Mouse (Mus musculus): Measurements from ENCODE around the gene Slc22a23. TPM values are rescaled to one million over a fixed set of nuclear protein-coding genes. Genes with fewer than 3 reads are reported as not detected.

Gene Slc22a23
- polyA plus RNA-seq, 2 experiments, result 9.3 to 21.4 TPM

- ATAC-seq (ENCODE audit: insufficient read depth) (no peak), DNase-seq (ENCODE audit: low read depth in 3 of 3, low spot score in 3 of 3) (no peak)
- 34% methylated on average over 3 of the region's 3 CpGs for WGBS (ENCODE audit: insufficient replicate concordance)
- peaks cover 59 to 66% of the 10 kb centered on the region in 2 experiments for H3K4me1 ChIP-seq (replicated peaks; ENCODE audit: control insufficient read depth in 2 of 2, insufficient read depth in 2 of 2, low read length in 1 of 2)
- TF ChIP-seq EP300 (IDR thresholded peaks at IDR 0.05; ENCODE audit: low read depth) (no peak), CTCF (IDR thresholded peaks at IDR 0.05; ENCODE audit: low read depth) (no peak)
- H3K27ac ChIP-seq, result peak overlapping the region; percentile 6; the same call in 1 of the 2 replicates
- H3K4me2 ChIP-seq (ENCODE audit: low read depth), result peak overlapping the region; percentile 43
- no peaks in the 10 kb centered on the region for H3K9me3 ChIP-seq (ENCODE audit: control insufficient read depth, low read length)
- H3K4me3 ChIP-seq (ENCODE audit: insufficient read depth in 1 of 2, low read depth in 2 of 2, low read length in 2 of 2), result no peak overlapping the region
- peak overlapping the region; percentile 12; the same call in 1 of the 2 replicates for H3K9ac ChIP-seq (replicated peaks)
- H3K36me3 ChIP-seq (replicated peaks; ENCODE audit: control insufficient read depth, insufficient read depth, low read depth), result peaks cover 20% of the 10 kb centered on the region
- H3K27me3 ChIP-seq (ENCODE audit: control insufficient read depth, insufficient read depth, low read length), result no peaks in the 10 kb centered on the region
These were observed 36.4 kb downstream of the Slc22a23 start for GRCm38 (mm10) chr13:34308604-34308927.

- Histone ChIP-seq H3K4me2 (ENCODE audit: low read depth) (peak overlapping the region; percentile 43), H3K36me3 (replicated peaks; ENCODE audit: control insufficient read depth, insufficient read depth, low read depth) (peaks cover 26% of the 10 kb centered on the region), H3K9ac (replicated peaks) (peak overlapping the region; percentile 12; the same call in 1 of the 2 replicates), H3K27me3 (ENCODE audit: control insufficient read depth, insufficient read depth, low read length) (no peaks in the 10 kb centered on the region), H3K9me3 (ENCODE audit: control insufficient read depth, low read length) (no peaks in the 10 kb centered on the region), H3K4me3 (ENCODE audit: insufficient read depth in 1 of 2, low read depth in 2 of 2, low read length in 2 of 2) (no peak overlapping the region), H3K27ac (peak overlapping the region; percentile 24), H3K4me1 (replicated peaks; ENCODE audit: control insufficient read depth in 2 of 2, insufficient read depth in 2 of 2, low read length in 1 of 2) (peaks cover 52 to 61% of the 10 kb centered on the region in 2 experiments)
- TF ChIP-seq EP300 (IDR thresholded peaks at IDR 0.05; ENCODE audit: low read depth), result no peak
- no peak for TF ChIP-seq CTCF (IDR thresholded peaks at IDR 0.05; ENCODE audit: low read depth)
- DNase-seq (ENCODE audit: low read depth in 3 of 3, low spot score in 3 of 3) (no peak), ATAC-seq (ENCODE audit: insufficient read depth) (peak; percentile 22; the same call in 1 of the 2 replicates)
- WGBS (ENCODE audit: insufficient replicate concordance), result 58% methylated on average over 7 of the region's 7 CpGs
These were observed 37.0 kb downstream of the Slc22a23 start for GRCm38 (mm10) chr13:34307696-34308603.

GRCm38 (mm10) chr13:34305964-34306671 is 38.9 kb downstream of the Slc22a23 start:
- TF ChIP-seq CTCF (IDR thresholded peaks at IDR 0.05; ENCODE audit: low read depth) (no peak), EP300 (IDR thresholded peaks at IDR 0.05; ENCODE audit: low read depth) (no peak)
- Histone ChIP-seq H3K27me3 (ENCODE audit: control insufficient read depth, insufficient read depth, low read length) (no peaks in the 10 kb centered on the region), H3K4me2 (ENCODE audit: low read depth) (no peak overlapping the region), H3K36me3 (replicated peaks; ENCODE audit: control insufficient read depth, insufficient read depth, low read depth) (peaks cover 43% of the 10 kb centered on the region), H3K9me3 (ENCODE audit: control insufficient read depth, low read length) (no peaks in the 10 kb centered on the region), H3K4me1 (replicated peaks; ENCODE audit: control insufficient read depth in 2 of 2, insufficient read depth in 2 of 2, low read length in 1 of 2) (peaks cover 41 to 44% of the 10 kb centered on the region in 2 experiments), H3K9ac (replicated peaks) (no peak overlapping the region), H3K27ac (peak overlapping the region; percentile 17; the same call in 1 of the 2 replicates), H3K4me3 (ENCODE audit: insufficient read depth in 1 of 2, low read depth in 2 of 2, low read length in 2 of 2) (no peak overlapping the region)
- 87% methylated on average over 2 of the region's 2 CpGs for WGBS (ENCODE audit: insufficient replicate concordance)
- DNase-seq (ENCODE audit: low read depth in 3 of 3, low spot score in 3 of 3), result no peak
- no peak for ATAC-seq (ENCODE audit: insufficient read depth)

DNA sequence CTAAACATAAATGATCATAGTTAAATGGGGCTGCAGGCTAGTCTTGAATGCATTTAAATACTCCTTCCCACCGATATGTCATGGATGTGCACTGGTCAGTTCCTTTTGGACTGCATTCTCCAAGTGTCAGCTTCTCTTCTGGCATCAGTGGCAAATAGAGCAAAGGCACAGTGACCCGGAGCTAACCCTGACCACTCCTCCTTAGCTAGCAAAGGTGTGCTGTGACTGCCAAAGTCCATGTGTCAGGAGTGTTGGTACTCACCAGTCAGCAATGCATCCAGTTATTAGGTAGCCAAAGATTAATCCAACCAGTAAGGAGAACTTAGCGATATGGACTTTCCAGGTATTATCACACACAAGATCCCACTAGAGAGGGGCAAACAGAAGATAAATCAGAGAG is 40.1 kb downstream of the Slc22a23 start:
- Histone ChIP-seq H3K4me3 (ENCODE audit: insufficient read depth in 1 of 2, low read depth in 2 of 2, low read length in 2 of 2) (no peak overlapping the region), H3K27ac (no peak overlapping the region), H3K27me3 (ENCODE audit: control insufficient read depth, insufficient read depth, low read length) (no peaks in the 10 kb centered on the region), H3K4me1 (replicated peaks; ENCODE audit: control insufficient read depth in 2 of 2, insufficient read depth in 2 of 2, low read length in 1 of 2) (peaks cover 34 to 47% of the 10 kb centered on the region in 2 experiments), H3K4me2 (ENCODE audit: low read depth) (no peak overlapping the region), H3K9ac (replicated peaks) (no peak overlapping the region), H3K9me3 (ENCODE audit: control insufficient read depth, low read length) (no peaks in the 10 kb centered on the region), H3K36me3 (replicated peaks; ENCODE audit: control insufficient read depth, insufficient read depth, low read depth) (peaks cover 49% of the 10 kb centered on the region)
- ATAC-seq (ENCODE audit: insufficient read depth) (no peak), DNase-seq (ENCODE audit: low read depth in 3 of 3, low spot score in 3 of 3) (no peak)
- WGBS (ENCODE audit: insufficient replicate concordance), result 89% methylated on average over 3 of the region's 3 CpGs
- TF ChIP-seq CTCF (IDR thresholded peaks at IDR 0.05; ENCODE audit: low read depth) (no peak), EP300 (IDR thresholded peaks at IDR 0.05; ENCODE audit: low read depth) (no peak)

All from liver, embryonic 14.5 days (tissue).